8 mouse cellular contexts compared by ENCODE assay signal in the genomic region with DNA sequence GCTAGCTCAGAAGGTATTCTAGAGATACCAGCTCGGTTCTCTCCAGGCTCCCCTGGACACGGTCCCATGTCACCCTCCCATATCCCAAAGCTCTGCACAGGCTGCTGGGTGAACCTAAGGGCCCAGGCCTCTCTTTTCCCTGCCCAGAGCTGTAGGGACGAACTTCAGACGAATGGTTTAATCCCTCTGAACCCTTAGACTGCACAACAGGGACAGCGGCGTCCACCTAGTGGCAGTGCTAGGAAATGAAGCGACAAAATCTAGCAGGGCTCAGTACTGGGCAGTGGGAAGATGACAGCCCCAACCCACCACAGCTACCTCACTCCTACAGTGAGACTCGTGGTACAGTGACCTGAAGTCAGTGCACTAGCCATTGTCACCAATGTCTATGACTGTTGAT. TPM values are rescaled to one million over a fixed set of nuclear protein-coding genes. Genes with fewer than 3 reads are reported as not detected.
DNase-seq lines count a peak whose midpoint lies in the region; ATAC-seq lines count a peak whose summit lies in the region.

No protein-coding gene starts in this region.

- no peak overlapping the region for H3K27ac ChIP-seq in heart, embryonic 11.5 days (ENCODE audit: low read depth, low read length)
- H3K27ac ChIP-seq in kidney, embryonic 16.5 days (ENCODE audit: low read length) = peak overlapping the region; percentile 6; the same call in 1 of the 2 replicates
- no peak overlapping the region for H3K27ac ChIP-seq in neural tube, embryonic 11.5 days (ENCODE audit: low read depth, low read length)

- H3K4me3 ChIP-seq in heart, embryonic 11.5 days (ENCODE audit: low read depth, low read length) = no peak overlapping the region
- peak overlapping the region; percentile 67; the same call in 1 of the 2 replicates for H3K4me3 ChIP-seq in kidney, embryonic 16.5 days (ENCODE audit: low read length)
- no peak overlapping the region; the same call in 1 of the 2 replicates for H3K4me3 ChIP-seq in neural tube, embryonic 11.5 days (ENCODE audit: low read depth, low read length)

- H3K27me3 ChIP-seq in heart, embryonic 11.5 days (ENCODE audit: control insufficient read depth, insufficient read depth, low read length) = no peaks in the 10 kb centered on the region; the same call in 1 of the 2 replicates
- 0 out of 2 replicates have a peak, but pooled peaks cover 4% of the 10 kb centered on the region for H3K27me3 ChIP-seq in kidney, embryonic 16.5 days (ENCODE audit: insufficient read depth, low read length)
- peaks cover 2% of the 10 kb centered on the region; the same call in 1 of the 2 replicates for H3K27me3 ChIP-seq in neural tube, embryonic 11.5 days (ENCODE audit: control insufficient read depth, insufficient read depth, low read length)

- H3K9me3 ChIP-seq in heart, embryonic 11.5 days (replicated peaks; ENCODE audit: control insufficient read depth, low read length) = no peaks in the 10 kb centered on the region
- H3K9me3 ChIP-seq in kidney, embryonic 16.5 days (ENCODE audit: low read length) = no peaks in the 10 kb centered on the region
- no peaks in the 10 kb centered on the region for H3K9me3 ChIP-seq in neural tube, embryonic 11.5 days (ENCODE audit: control insufficient read depth, low read length)

- H3K36me3 ChIP-seq in heart, embryonic 11.5 days (ENCODE audit: control insufficient read depth, insufficient read depth, low read length) = no peaks in the 10 kb centered on the region
- no peaks in the 10 kb centered on the region for H3K36me3 ChIP-seq in kidney, embryonic 16.5 days (ENCODE audit: insufficient read depth, low read length)
- H3K36me3 ChIP-seq in neural tube, embryonic 11.5 days (ENCODE audit: control insufficient read depth, insufficient read depth, low read length) = no peaks in the 10 kb centered on the region

- H3K4me1 ChIP-seq in heart, embryonic 11.5 days (ENCODE audit: control insufficient read depth, insufficient read depth, low read length) = peaks cover 27% of the 10 kb centered on the region
- peaks cover 42% of the 10 kb centered on the region for H3K4me1 ChIP-seq in kidney, embryonic 16.5 days (ENCODE audit: insufficient read depth, low read length)
- H3K4me1 ChIP-seq in neural tube, embryonic 11.5 days (ENCODE audit: control insufficient read depth, insufficient read depth, low read length) = peaks cover 8% of the 10 kb centered on the region

- DNase-seq in 416B (ENCODE audit: low read depth) (peak; percentile 1), MEL-GATA-1-ER (ENCODE audit: extremely low read depth, low read depth) (peak; percentile 54)
- DNase-seq in embryo, embryonic 11 days = peak; percentile 76
- peak; percentile 62 to 69 for DNase-seq in lung, adult 18-20 months
- DNase-seq in neural tube, embryonic 11.5 days (ENCODE audit: low spot score) = peak; percentile 65
- DNase-seq in thymus, postnatal 0 days (ENCODE audit: low spot score) = peak; percentile 70

- H3K9ac ChIP-seq in heart, embryonic 11.5 days (ENCODE audit: low read depth, low read length) = no peak overlapping the region
- peak overlapping the region; percentile 29; the same call in 1 of the 2 replicates for H3K9ac ChIP-seq in kidney, embryonic 16.5 days (replicated peaks; ENCODE audit: low read length)
- no peak overlapping the region for H3K9ac ChIP-seq in neural tube, embryonic 11.5 days (ENCODE audit: low read length)

- WGBS in heart, embryonic 11.5 days (ENCODE audit: insufficient replicate concordance) = 5% methylated on average over 8 of the region's 8 CpGs
- 9% methylated on average over 8 of the region's 8 CpGs for WGBS in kidney, embryonic 16.5 days
- WGBS in neural tube, embryonic 11.5 days = 11% methylated on average over 8 of the region's 8 CpGs

- peak; percentile 52; the same call in 1 of the 2 replicates for ATAC-seq in heart, embryonic 11.5 days (replicated peaks; ENCODE audit: insufficient number of reproducible peaks, low FRiP score, low TSS enrichment)
- ATAC-seq in kidney, embryonic 16.5 days (ENCODE audit: low FRiP score, low TSS enrichment) = peak; percentile 57
- ATAC-seq in neural tube, embryonic 11.5 days (ENCODE audit: insufficient read depth, low FRiP score, low TSS enrichment) = peak; percentile 45

- no peak overlapping the region for H3K4me2 ChIP-seq in heart, embryonic 11.5 days
- peak overlapping the region; percentile 99 for H3K4me2 ChIP-seq in kidney, embryonic 16.5 days (replicated peaks; ENCODE audit: low read depth, low read length)
- no peak overlapping the region for H3K4me2 ChIP-seq in neural tube, embryonic 11.5 days (ENCODE audit: low read depth)

RNA-seq across cellular contexts. Expression of a gene that starts 5.5 kb away (rescaled TPM):
- polyA plus RNA-seq in heart, embryonic 11.5 days (2014; fragmentation: Nextera tagmentation; extraction: Ambion mirVana) = 3.1 and 3.2 TPM in 2 replicates
- polyA plus RNA-seq in kidney, embryonic 16.5 days (2015; fragmentation: Nextera tagmentation; extraction: Ambion mirVana) = 7.1 and 9.4 TPM in 2 replicates
- polyA plus RNA-seq in neural tube, embryonic 11.5 days (2014; fragmentation: Nextera tagmentation; extraction: Ambion mirVana) = 6.0 and 6.9 TPM in 2 replicates
- polyA plus RNA-seq in thymus, postnatal 0 days (2015; fragmentation: Nextera tagmentation; extraction: Ambion mirVana) = 20.6 and 25.9 TPM in 2 replicates

RNA-seq across cellular contexts. Expression of a gene that starts 46.4 kb away (rescaled TPM):
- not detected in 2 replicates for polyA plus RNA-seq in heart, embryonic 11.5 days (2014; fragmentation: Nextera tagmentation; extraction: Ambion mirVana)
- polyA plus RNA-seq in kidney, embryonic 16.5 days (2015; fragmentation: Nextera tagmentation; extraction: Ambion mirVana) = not detected in 2 replicates
- not detected in 2 replicates for polyA plus RNA-seq in neural tube, embryonic 11.5 days (2014; fragmentation: Nextera tagmentation; extraction: Ambion mirVana)
- polyA plus RNA-seq in thymus, postnatal 0 days (2015; fragmentation: Nextera tagmentation; extraction: Ambion mirVana) = 0.17 and 0.33 TPM in 2 replicates

RNA-seq across cellular contexts. Expression of a gene that starts 52.7 kb away (rescaled TPM):
- polyA plus RNA-seq in heart, embryonic 11.5 days (2014; fragmentation: Nextera tagmentation; extraction: Ambion mirVana) = not detected in 2 replicates
- polyA plus RNA-seq in kidney, embryonic 16.5 days (2015; fragmentation: Nextera tagmentation; extraction: Ambion mirVana) = not detected in 2 replicates
- polyA plus RNA-seq in neural tube, embryonic 11.5 days (2014; fragmentation: Nextera tagmentation; extraction: Ambion mirVana) = not detected in 2 replicates
- polyA plus RNA-seq in thymus, postnatal 0 days (2015; fragmentation: Nextera tagmentation; extraction: Ambion mirVana) = not detected in 2 replicates

Comparison
In these comparisons a context has a peak if more than half of its experiments do, and no peak if none do; other contexts are left out.
1. DNase-seq: peak in every context shown above with its lines; median percentile 76 in embryo, embryonic 11 days; 70 in thymus, postnatal 0 days; 66 in lung, adult 18-20 months; 65 in neural tube, embryonic 11.5 days; 54 in MEL-GATA-1-ER; 1 in 416B.